Mouse (Mus musculus): ENCODE measurements around the gene Fam216b. TPM values are rescaled to one million over a fixed set of nuclear protein-coding genes. Genes with fewer than 3 reads are reported as not detected.
A peak's percentile ranks its signal among the peaks of the same experiment; 100 is the strongest.

The Fam216b gene
- total and polyA plus RNA-seq, 3 experiments: not detected

- DNase-seq (ENCODE audit: extremely low read depth): peak; percentile 86
- H3K9ac ChIP-seq (ENCODE audit: insufficient read depth, low read depth): no peak overlapping the region
- no peak overlapping the region for H3K27ac ChIP-seq (ENCODE audit: insufficient read depth, low read depth)
- no peaks in the 10 kb centered on the region for H3K36me3 ChIP-seq (replicated peaks in 1 of 2; ENCODE audit: control insufficient read depth in 1 of 2, insufficient read depth in 1 of 2, low read length in 1 of 2)
- in situ Hi-C loops (cut with MboI; ENCODE audit: low pct_ligation_motif_present, low pct_unique_long_range_greater_than_20kb, low sequenced_read_pairs) (no loop called here), dilution Hi-C loops (cut with MboI; ENCODE audit: extremely low pct_ligation_motif_present, extremely low pct_unique_long_range_greater_than_20kb, low sequenced_read_pairs) (no loop called here)
- no peaks in the 10 kb centered on the region for H3K79me2 ChIP-seq (replicated peaks; ENCODE audit: control insufficient read depth, extremely low read depth, insufficient read depth, poor library complexity, severe bottlenecking)
- no peak overlapping the region for H3K4me2 ChIP-seq (ENCODE audit: insufficient read depth, low read depth, poor library complexity, severe bottlenecking)
- no peak overlapping the region for H3K4me3 ChIP-seq (replicated peaks in 1 of 3; ENCODE audit: low read depth in 2 of 3, low read length in 2 of 3, poor library complexity in 1 of 3)
- no peaks in the 10 kb centered on the region for H3K27me3 ChIP-seq (replicated peaks)
- TF ChIP-seq ZMIZ1 (IDR thresholded peaks at IDR 0.05; ENCODE audit: low read depth, low read length) (no peak), NELFE (IDR thresholded peaks at IDR 0.05; ENCODE audit: low read depth, low read length) (no peak), GABPA (IDR thresholded peaks at IDR 0.05; ENCODE audit: insufficient replicate concordance, low read depth, low read length) (no peak), BHLHE40 (IDR thresholded peaks at IDR 0.05; ENCODE audit: low read depth, low read length) (peak; percentile 84), CHD1 (IDR thresholded peaks at IDR 0.05; ENCODE audit: low read depth, low read length) (no peak), IRF4 (IDR thresholded peaks at IDR 0.05; ENCODE audit: low read depth, low read length) (peak; percentile 81), TCF12 (IDR thresholded peaks at IDR 0.05; ENCODE audit: low read depth, low read length) (peak; percentile 19; the same call in 1 of the 2 replicates), ETS1 (conservative IDR thresholded peaks at IDR 0.05; ENCODE audit: low read depth, low read length) (peak; percentile 65), ZNF384 (IDR thresholded peaks at IDR 0.05; ENCODE audit: low read depth, low read length) (no peak), SIN3A (IDR thresholded peaks at IDR 0.05; ENCODE audit: low read length) (no peak), ZC3H11A (IDR thresholded peaks at IDR 0.05; ENCODE audit: low read depth, low read length) (no peak), ELF1 (IDR thresholded peaks at IDR 0.05; ENCODE audit: low read depth, low read length) (peak; percentile 55; the same call in 1 of the 2 replicates), ZKSCAN1 (IDR thresholded peaks at IDR 0.05; ENCODE audit: borderline replicate concordance, low read depth, low read length) (no peak), MYC (IDR thresholded peaks at IDR 0.05; ENCODE audit: low read depth, low read length) (0 out of 2 replicates have a peak, but pooled peaks have one; percentile 47), NRF1 (IDR thresholded peaks at IDR 0.05; ENCODE audit: low read depth, low read length) (no peak), SMC3 (IDR thresholded peaks at IDR 0.05; ENCODE audit: low read depth, low read length) (no peak), POLR2A (IDR thresholded peaks at IDR 0.05; ENCODE audit: low read depth, low read length) (no peak), MAFK (IDR thresholded peaks at IDR 0.05; ENCODE audit: insufficient replicate concordance, low read length) (peak; percentile 72; the same call in 1 of the 2 replicates), HCFC1 (IDR thresholded peaks at IDR 0.05; ENCODE audit: low read depth, low read length) (no peak), KAT2A (IDR thresholded peaks at IDR 0.05; ENCODE audit: insufficient replicate concordance, low read length) (no peak), JUND (conservative IDR thresholded peaks at IDR 0.05; ENCODE audit: low read depth, low read length) (peak; percentile 73), RCOR1 (conservative IDR thresholded peaks at IDR 0.05; ENCODE audit: low read depth, low read length) (0 out of 2 replicates have a peak, but pooled peaks have one; percentile 27), POLR2AphosphoS2 (IDR thresholded peaks at IDR 0.05; ENCODE audit: low read depth, low read length) (no peak), JUN (IDR thresholded peaks at IDR 0.05; ENCODE audit: insufficient read depth, low read depth, low read length) (peak; percentile 57), CHD2 (IDR thresholded peaks at IDR 0.05; ENCODE audit: low read length) (no peak), E2F4 (IDR thresholded peaks at IDR 0.05; ENCODE audit: insufficient replicate concordance, low read depth, low read length) (no peak), PAX5 (IDR thresholded peaks at IDR 0.05; ENCODE audit: low read length) (no peak), RAD21 (IDR thresholded peaks at IDR 0.05; ENCODE audit: low read depth, low read length) (no peak), USF1 (IDR thresholded peaks at IDR 0.05; ENCODE audit: low read depth, low read length) (no peak), MAX (IDR thresholded peaks at IDR 0.05; ENCODE audit: low read length) (no peak), MXI1 (IDR thresholded peaks at IDR 0.05; ENCODE audit: low read depth, low read length) (no peak), USF2 (conservative IDR thresholded peaks at IDR 0.05; ENCODE audit: low read depth, low read length) (no peak), CTCF (conservative IDR thresholded peaks at IDR 0.05 in 1 of 2, IDR thresholded peaks at IDR 0.05 in 1 of 2; ENCODE audit: low read depth in 2 of 2, low read length in 2 of 2) (no peak), MEF2A (IDR thresholded peaks at IDR 0.05; ENCODE audit: borderline replicate concordance, low read depth, low read length) (peak; percentile 24; the same call in 1 of the 2 replicates), TBP (conservative IDR thresholded peaks at IDR 0.05; ENCODE audit: low read depth, low read length) (no peak), MAZ (IDR thresholded peaks at IDR 0.05; ENCODE audit: low read depth, low read length) (no peak), EP300 (IDR thresholded peaks at IDR 0.05; ENCODE audit: low read length) (peak; percentile 87), UBTF (IDR thresholded peaks at IDR 0.05; ENCODE audit: low read depth, low read length) (no peak)
- H3K9me3 ChIP-seq (replicated peaks; ENCODE audit: low read length): no peaks in the 10 kb centered on the region
- H3K4me1 ChIP-seq (ENCODE audit: control insufficient read depth in 1 of 2, insufficient read depth in 2 of 2): peaks cover 0 to 31% of the 10 kb centered on the region in 2 experiments; a peak in 2 of 4 replicates
These were observed 48.2 kb downstream of the Fam216b start for GRCm38 (mm10) chr14:78040643-78041042.
